Mouse (Mus musculus) midbrain, postnatal 0 days (tissue): ENCODE data around the gene Gucy2d. TPM values are rescaled to one million over a fixed set of nuclear protein-coding genes. Genes with fewer than 3 reads are reported as not detected.

ENCODE experiments used
- ATAC-seq: fragments of 200-750 bp; cut with Nextera tagmentation; 2 replicates; pipeline ENCODE4 v1.8.0; 2017; ENCODE audit warnings: moderate number of reproducible peaks, mild to moderate bottlenecking, moderate TSS enrichment, moderate library complexity; ENCODE audit not compliant: low FRiP score
- DNase-seq: peaks from one replicate; pipeline ENCODE4 v3.0.0-alpha.2; 2015; ENCODE audit warnings: low spot score
- H3K27ac ChIP-seq: fragments of 300-500 bp; sonication (generic); 2 replicates; pipeline ENCODE4 v1.5.1; 2014; ENCODE audit warnings: low read depth, mild to moderate bottlenecking, low read length, mixed read lengths
- H3K27me3 ChIP-seq: fragments of 300-500 bp; sonication (generic); 2 replicates; pipeline ENCODE4 v1.6.1; 2014; ENCODE audit warnings: low read length, control low read depth, mixed read lengths; ENCODE audit not compliant: insufficient read depth
- H3K36me3 ChIP-seq: fragments of 300-500 bp; sonication (generic); 2 replicates; pipeline ENCODE4 v1.6.1; 2014; ENCODE audit warnings: low read length, control low read depth, mixed read lengths; ENCODE audit not compliant: insufficient read depth
- H3K4me1 ChIP-seq: fragments of 300-500 bp; sonication (generic); 2 replicates; pipeline ENCODE4 v1.6.1; 2014; ENCODE audit warnings: mild to moderate bottlenecking, control low read depth, antibody characterized with exemption, low read length, mixed read lengths; ENCODE audit not compliant: insufficient read depth
- H3K4me2 ChIP-seq: fragments of 300-500 bp; sonication (generic); 2 replicates; pipeline ENCODE4 v1.6.1; 2014; ENCODE audit warnings: low read depth, mild to moderate bottlenecking, low read length, mixed read lengths; ENCODE audit not compliant: poor library complexity, severe bottlenecking
- H3K4me3 ChIP-seq: fragments of 300-500 bp; sonication (generic); 2 replicates; pipeline ENCODE4 v1.5.1; 2014; ENCODE audit warnings: low read depth, mild to moderate bottlenecking, low read length, moderate library complexity
- H3K9ac ChIP-seq: fragments of 300-500 bp; sonication (generic); replicated peaks from 2 replicates; pipeline ENCODE4 v1.6.1; 2014; ENCODE audit warnings: mild to moderate bottlenecking, low read length, moderate library complexity, mixed read lengths; ENCODE audit not compliant: poor library complexity, severe bottlenecking
- H3K9me3 ChIP-seq: fragments of 300-500 bp; sonication (generic); 2 replicates; pipeline ENCODE4 v1.6.1; 2016; ENCODE audit warnings: low read length, control low read depth
- CTCF ChIP-seq: IDR thresholded peaks from 2 replicates; pipeline ENCODE4 v1.5.1; 2016; ENCODE audit warnings: antibody characterized with exemption, mild to moderate bottlenecking
- WGBS: fragments of 180-500 bp; shearing (Covaris S2); extraction: QIAGEN DNeasy Blood & Tissue Kit; methylation state at CpG from one replicate; pipeline ENCODE4 v1.1.7; 2014; 5-methylcytosine and 5-hydroxymethylcytosine counted together
- polyA plus RNA-seq: library from polyadenylated mRNA; unstranded; fragments of >200 nt; fragmentation: Nextera tagmentation; extraction: Ambion mirVana; gene quantifications from 2 replicates; pipeline ENCODE4 v1.2.1, GENCODE M21; 2015
- total RNA-seq: library from RNA; depleted of rRNA; stranded (reverse); fragments of >200 nt; gene quantifications from 2 replicates; pipeline ENCODE4 v1.2.3, GENCODE M21; 2014

Gene Gucy2d
- total and polyA plus RNA-seq, 2 experiments from 2014 or later, result 0.05 TPM; not detected in 1

DNA sequence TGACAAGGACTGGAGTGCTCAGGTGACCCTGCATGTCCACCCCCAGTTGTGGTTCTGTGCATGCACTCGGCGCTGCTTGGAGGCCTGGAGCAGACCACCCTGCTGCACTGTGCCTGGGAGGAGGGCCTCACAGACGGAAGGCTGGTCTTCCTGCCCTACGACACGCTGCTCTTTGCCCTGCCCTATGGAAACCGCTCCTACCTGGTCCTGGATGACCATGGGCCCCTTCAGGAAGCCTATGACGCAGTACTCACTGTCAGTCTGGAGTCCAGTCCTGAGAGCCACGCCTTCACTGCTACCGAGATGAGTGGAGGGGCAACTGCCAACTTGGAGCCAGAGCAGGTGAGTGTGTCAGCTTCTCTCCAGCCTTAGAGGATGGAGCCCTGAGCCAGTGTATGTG, 9.5 kb downstream of the Gucy2d start:
- ATAC-seq, result no peak
- WGBS, result 86% methylated on average over 9 of the region's 9 CpGs
- Histone ChIP-seq H3K27me3 (no peaks in the 10 kb centered on the region), H3K4me3 (no peak overlapping the region), H3K4me2 (no peak overlapping the region), H3K4me1 (no peaks in the 10 kb centered on the region), H3K27ac (no peak overlapping the region), H3K36me3 (no peaks in the 10 kb centered on the region), H3K9me3 (no peaks in the 10 kb centered on the region), H3K9ac (no peak overlapping the region)
- DNase-seq, result no peak
- TF ChIP-seq CTCF, result no peak

DNA sequence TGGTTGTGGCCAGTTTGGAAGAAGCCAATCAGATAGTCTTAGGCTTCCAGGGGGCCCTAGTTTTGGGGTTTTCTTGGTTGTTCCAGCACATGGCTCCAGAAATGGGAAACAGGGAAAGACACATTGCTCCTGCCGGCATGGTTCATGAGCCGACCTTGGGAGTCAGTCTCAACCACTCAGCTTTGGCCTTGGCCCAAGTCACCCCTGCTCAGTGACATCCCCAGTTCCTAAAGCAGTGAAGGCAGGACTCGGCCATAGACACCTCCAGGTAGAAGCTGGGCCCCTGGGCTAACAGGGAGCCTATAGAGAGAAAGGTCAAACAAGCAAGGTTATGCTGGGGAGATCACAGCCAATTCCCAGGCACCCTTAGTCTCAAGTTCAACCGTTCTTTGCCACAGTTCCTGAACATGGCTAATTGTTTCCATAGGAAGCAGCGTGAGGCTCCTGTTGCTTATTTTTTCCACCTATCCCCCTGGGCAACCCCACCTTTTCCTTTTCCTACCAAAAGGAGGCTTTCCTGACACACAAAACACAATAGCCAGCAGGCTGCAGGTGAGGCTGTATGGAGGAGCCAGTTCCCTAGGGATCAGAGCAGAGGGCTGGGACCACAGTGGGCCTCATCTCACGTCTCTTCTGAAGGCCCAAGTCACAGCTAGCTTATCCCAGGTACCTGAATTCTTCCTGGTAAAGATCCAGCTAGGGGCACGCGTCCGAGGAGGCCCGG, 14.3 kb downstream of the Gucy2d start:
- DNase-seq (no peak), ATAC-seq (no peak)
- Histone ChIP-seq H3K9me3 (no peaks in the 10 kb centered on the region), H3K4me1 (no peaks in the 10 kb centered on the region), H3K4me2 (no peak overlapping the region), H3K4me3 (no peak overlapping the region), H3K36me3 (no peaks in the 10 kb centered on the region), H3K27ac (no peak overlapping the region), H3K27me3 (no peaks in the 10 kb centered on the region), H3K9ac (no peak overlapping the region)
- TF ChIP-seq CTCF, result no peak
- WGBS, result 77% methylated on average over 10 of the region's 10 CpGs

GRCm38 (mm10) chr7:98460319-98460718, 20.1 kb downstream of the Gucy2d start:
- Histone ChIP-seq H3K4me2 (no peak overlapping the region), H3K27me3 (no peaks in the 10 kb centered on the region), H3K9me3 (no peaks in the 10 kb centered on the region), H3K27ac (no peak overlapping the region), H3K4me3 (no peak overlapping the region), H3K4me1 (no peaks in the 10 kb centered on the region), H3K36me3 (no peaks in the 10 kb centered on the region), H3K9ac (no peak overlapping the region)
- 68% methylated on average over 7 of the region's 7 CpGs for WGBS
- no peak for DNase-seq
- no peak for TF ChIP-seq CTCF
- ATAC-seq, result no peak

GRCm38 (mm10) chr7:98469089-98469488, 28.9 kb downstream of the Gucy2d start:
- no peak for TF ChIP-seq CTCF
- DNase-seq (no peak), ATAC-seq (no peak)
- H3K36me3 ChIP-seq, result no peaks in the 10 kb centered on the region
- 67% methylated on average over 3 of the region's 3 CpGs for WGBS
- no peak overlapping the region for H3K4me2 ChIP-seq
- H3K4me3 ChIP-seq, result no peak overlapping the region
- H3K27ac ChIP-seq, result no peak overlapping the region
- H3K4me1 ChIP-seq, result no peaks in the 10 kb centered on the region
- H3K27me3 ChIP-seq, result no peaks in the 10 kb centered on the region
- H3K9me3 ChIP-seq, result no peaks in the 10 kb centered on the region
- H3K9ac ChIP-seq, result no peak overlapping the region

DNA sequence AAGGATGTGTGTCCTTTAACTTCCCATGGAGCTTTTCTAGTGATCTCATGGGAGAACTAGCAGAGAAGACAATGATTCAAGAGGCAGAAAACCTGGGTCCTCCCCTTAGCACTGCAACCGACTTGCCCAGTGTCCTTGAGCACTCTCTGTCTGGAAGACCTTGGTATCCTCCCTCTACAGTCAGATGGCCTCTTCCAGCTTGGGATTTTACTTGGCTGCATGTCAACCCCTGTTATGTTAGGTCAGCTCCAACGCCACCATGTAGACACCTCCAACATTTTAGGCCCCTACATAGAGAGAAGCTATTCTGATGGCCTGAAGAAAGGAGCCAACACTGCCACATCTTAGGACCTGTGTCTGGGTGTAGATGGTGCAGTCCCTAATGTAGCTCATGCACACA, 32.3 kb downstream of the Gucy2d start:
- 91% methylated on average over 2 of the region's 2 CpGs for WGBS
- H3K4me3 ChIP-seq, result no peak overlapping the region
- no peak for ATAC-seq

GRCm38 (mm10) chr7:98474558-98474957, 34.3 kb downstream of the Gucy2d start:
- no peaks in the 10 kb centered on the region for H3K36me3 ChIP-seq
- H3K9ac ChIP-seq, result no peak overlapping the region
- H3K4me1 ChIP-seq, result no peaks in the 10 kb centered on the region
- H3K4me2 ChIP-seq, result no peak overlapping the region
- WGBS, result 74% methylated on average over 1 of the region's 1 CpGs
- DNase-seq (no peak), ATAC-seq (no peak)
- H3K27ac ChIP-seq, result no peak overlapping the region
- TF ChIP-seq CTCF, result no peak
- H3K9me3 ChIP-seq, result no peaks in the 10 kb centered on the region
- H3K27me3 ChIP-seq, result no peaks in the 10 kb centered on the region
- H3K4me3 ChIP-seq, result no peak overlapping the region

More for the DNA sequence above, 32.3 kb downstream of the Gucy2d start:
- H3K9me3 ChIP-seq, result no peaks in the 10 kb centered on the region
- no peak for TF ChIP-seq CTCF
- H3K4me1 ChIP-seq, result no peaks in the 10 kb centered on the region
- H3K4me2 ChIP-seq, result no peak overlapping the region
- no peaks in the 10 kb centered on the region for H3K36me3 ChIP-seq
- no peak for DNase-seq
- no peak overlapping the region for H3K27ac ChIP-seq
- H3K27me3 ChIP-seq, result no peaks in the 10 kb centered on the region
- no peak overlapping the region for H3K9ac ChIP-seq
